Mouse (Mus musculus) liver, embryonic 14.5 days (tissue): ENCODE data around the gene Fam198a.

ENCODE experiments used
- CTCF ChIP-seq: IDR thresholded peaks from 2 replicates; pipeline ENCODE4 v1.5.1; 2016; ENCODE audit warnings: antibody characterized with exemption, low read depth, control low read depth
- EP300 ChIP-seq: IDR thresholded peaks from 2 replicates; pipeline ENCODE4 v1.6.1; 2016; ENCODE audit warnings: antibody characterized with exemption, low read depth

DNA sequence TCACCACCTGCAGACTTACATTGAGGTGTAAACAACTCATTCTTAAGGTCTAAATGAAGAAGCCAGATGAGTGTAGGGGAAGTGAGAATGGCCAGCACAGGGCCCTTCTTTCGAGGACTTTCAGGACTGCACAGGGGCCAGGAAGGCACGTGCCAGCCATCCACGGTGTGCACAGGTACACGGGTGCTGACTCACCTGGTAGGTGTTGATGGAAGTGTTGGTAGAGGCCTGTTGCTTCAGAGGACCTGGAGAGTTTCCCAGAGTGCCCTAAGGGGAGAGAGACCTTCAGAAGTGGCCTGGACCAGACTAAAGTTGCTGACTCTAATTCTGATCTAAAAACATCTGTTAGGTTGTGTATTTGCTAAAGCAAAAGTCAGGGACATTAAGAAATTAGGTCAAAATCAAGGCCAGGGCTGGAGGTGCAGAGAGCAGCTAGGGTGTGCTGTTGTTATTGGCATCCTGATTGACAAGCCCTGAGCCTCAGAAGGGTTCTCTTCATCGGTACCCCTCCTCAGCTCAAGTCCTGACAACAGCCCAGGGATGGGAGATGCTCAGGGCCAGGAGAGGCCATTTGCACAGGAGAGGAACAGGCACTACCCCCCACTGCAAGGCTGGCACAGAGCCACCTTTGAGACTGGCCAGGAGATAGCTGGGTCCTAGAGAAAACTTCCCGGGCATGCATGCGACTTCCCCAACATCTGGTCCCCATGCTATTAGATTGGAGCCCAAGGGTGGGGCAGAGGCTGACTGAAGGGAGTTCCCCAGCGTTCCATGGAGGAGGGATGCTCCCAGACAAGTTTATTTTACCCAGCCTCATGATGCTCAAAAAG is 47.1 kb upstream of the Fam198a start:
- TF ChIP-seq CTCF = no peak
- TF ChIP-seq EP300 = no peak
